Mouse (Mus musculus): ENCODE measurements around the gene Eif4a1. TPM values are rescaled to one million over a fixed set of nuclear protein-coding genes. Genes with fewer than 3 reads are reported as not detected.
A peak's percentile ranks its signal among the peaks of the same experiment; 100 is the strongest.

Gene Eif4a1
- polyA plus RNA-seq, 1 experiment from 2014 or later, result 555 TPM

GRCm38 (mm10) chr11:69695361-69696181 lies 23.3 kb upstream of the Eif4a1 start, which contains the start of the genes Tnfsf12 and Tnfsfm13:
Gene Tnfsf12 (minus strand): TSS chr11:69695849.
Gene Tnfsfm13 (minus strand): TSS chr11:69696098.
- H3K4me2 ChIP-seq (replicated peaks), result peak within 1 kb of the TSS; percentile 96
- peak within 1 kb of the TSS; percentile 40; the same call in 1 of the 2 replicates for H3K27ac ChIP-seq
- peak; percentile 56; the same call in 1 of the 2 replicates for ATAC-seq (ENCODE audit: low FRiP score)
- WGBS, result 2% methylated on average over 34 of the region's 41 CpGs
- H3K9ac ChIP-seq, result peak within 1 kb of the TSS; percentile 81
- H3K9me3 ChIP-seq (replicated peaks), result no peaks in the 10 kb centered on the region
- H3K4me3 ChIP-seq, result peak within 1 kb of the TSS; percentile 49
- peaks cover 13% of the 10 kb centered on the region for H3K4me1 ChIP-seq
- H3K36me3 ChIP-seq, result no peaks in the 10 kb centered on the region
- H3K27me3 ChIP-seq, result peaks cover 7% of the 10 kb centered on the region; the same call in 1 of the 2 replicates

GRCm38 (mm10) chr11:69695046-69695360 lies 22.8 kb upstream of the Eif4a1 start:
- peak overlapping the region; percentile 49 for H3K4me3 ChIP-seq
- no peaks in the 10 kb centered on the region for H3K9me3 ChIP-seq (replicated peaks)
- H3K27me3 ChIP-seq, result peaks cover 7% of the 10 kb centered on the region; the same call in 1 of the 2 replicates
- 0 out of 2 replicates have a peak overlapping the region, but pooled peaks have one; percentile 40 for H3K27ac ChIP-seq
- ATAC-seq (ENCODE audit: low FRiP score), result no peak
- peaks cover 13% of the 10 kb centered on the region for H3K4me1 ChIP-seq
- 23% methylated on average over 6 of the region's 6 CpGs for WGBS
- peak overlapping the region; percentile 81; the same call in 1 of the 2 replicates for H3K9ac ChIP-seq
- H3K4me2 ChIP-seq (replicated peaks), result peak overlapping the region; percentile 96
- no peaks in the 10 kb centered on the region for H3K36me3 ChIP-seq

- Histone ChIP-seq H3K4me1 (peaks cover 13% of the 10 kb centered on the region), H3K27ac (no peak overlapping the region), H3K27me3 (peaks cover 7% of the 10 kb centered on the region; the same call in 1 of the 2 replicates), H3K4me2 (replicated peaks) (no peak overlapping the region), H3K36me3 (no peaks in the 10 kb centered on the region), H3K9ac (no peak overlapping the region), H3K4me3 (no peak overlapping the region), H3K9me3 (replicated peaks) (no peaks in the 10 kb centered on the region)
- WGBS, result 63% methylated on average over 11 of the region's 11 CpGs
- no peak for ATAC-seq (ENCODE audit: low FRiP score)
These were observed 21.3 kb upstream of the Eif4a1 start for GRCm38 (mm10) chr11:69693421-69693965.

- no peak for ATAC-seq (ENCODE audit: low FRiP score)
- no peak overlapping the region for H3K27ac ChIP-seq
- H3K36me3 ChIP-seq, result no peaks in the 10 kb centered on the region
- H3K9me3 ChIP-seq (replicated peaks), result no peaks in the 10 kb centered on the region
- peaks cover 13% of the 10 kb centered on the region for H3K4me1 ChIP-seq
- H3K4me3 ChIP-seq, result no peak overlapping the region
- H3K9ac ChIP-seq, result no peak overlapping the region
- H3K4me2 ChIP-seq (replicated peaks), result no peak overlapping the region
- 90% methylated on average over 5 of the region's 6 CpGs for WGBS
- peaks cover 7% of the 10 kb centered on the region; the same call in 1 of the 2 replicates for H3K27me3 ChIP-seq
These were observed 20.6 kb upstream of the Eif4a1 start for GRCm38 (mm10) chr11:69692863-69693262.

GRCm38 (mm10) chr11:69692196-69692811 lies 20.1 kb upstream of the Eif4a1 start:
- no peak overlapping the region for H3K4me3 ChIP-seq
- H3K27me3 ChIP-seq, result peaks cover 7% of the 10 kb centered on the region; the same call in 1 of the 2 replicates
- peaks cover 13% of the 10 kb centered on the region for H3K4me1 ChIP-seq
- H3K9me3 ChIP-seq (replicated peaks), result no peaks in the 10 kb centered on the region
- WGBS, result 81% methylated on average over 9 of the region's 9 CpGs
- H3K9ac ChIP-seq, result no peak overlapping the region
- no peak overlapping the region for H3K27ac ChIP-seq
- H3K4me2 ChIP-seq (replicated peaks), result no peak overlapping the region
- ATAC-seq (ENCODE audit: low FRiP score), result no peak
- no peaks in the 10 kb centered on the region for H3K36me3 ChIP-seq

- H3K36me3 ChIP-seq, result no peaks in the 10 kb centered on the region
- no peak overlapping the region for H3K4me3 ChIP-seq
- peaks cover 7% of the 10 kb centered on the region for H3K4me1 ChIP-seq
- ATAC-seq (ENCODE audit: low FRiP score), result no peak
- no peaks in the 10 kb centered on the region for H3K9me3 ChIP-seq (replicated peaks)
- no peak overlapping the region for H3K4me2 ChIP-seq (replicated peaks)
- H3K27me3 ChIP-seq, result peaks cover 7% of the 10 kb centered on the region; the same call in 1 of the 2 replicates
- WGBS, result 92% methylated on average over 1 of the region's 1 CpGs
- no peak overlapping the region; the same call in 1 of the 2 replicates for H3K9ac ChIP-seq
- H3K27ac ChIP-seq, result no peak overlapping the region
These were observed 17.7 kb upstream of the Eif4a1 start for GRCm38 (mm10) chr11:69689891-69690290.

GRCm38 (mm10) chr11:69687061-69687460 lies 14.8 kb upstream of the Eif4a1 start:
- no peaks in the 10 kb centered on the region for H3K36me3 ChIP-seq
- H3K9ac ChIP-seq, result no peak overlapping the region
- no peak overlapping the region for H3K4me2 ChIP-seq (replicated peaks)
- H3K27ac ChIP-seq, result no peak overlapping the region
- no peak for ATAC-seq (ENCODE audit: low FRiP score)
- H3K9me3 ChIP-seq (replicated peaks), result no peaks in the 10 kb centered on the region
- no peak overlapping the region for H3K4me3 ChIP-seq
- H3K27me3 ChIP-seq, result peaks cover 4% of the 10 kb centered on the region
- peaks cover 9% of the 10 kb centered on the region; the same call in 1 of the 2 replicates for H3K4me1 ChIP-seq
- 63% methylated on average over 5 of the region's 5 CpGs for WGBS

GRCm38 (mm10) chr11:69686377-69686776 lies 14.2 kb upstream of the Eif4a1 start:
- Histone ChIP-seq H3K9me3 (replicated peaks) (no peaks in the 10 kb centered on the region), H3K9ac (no peak overlapping the region), H3K36me3 (no peaks in the 10 kb centered on the region), H3K4me3 (no peak overlapping the region), H3K27me3 (peaks cover 4% of the 10 kb centered on the region), H3K4me1 (peaks cover 9% of the 10 kb centered on the region; the same call in 1 of the 2 replicates), H3K4me2 (replicated peaks) (no peak overlapping the region), H3K27ac (no peak overlapping the region)
- 18% methylated on average over 4 of the region's 4 CpGs for WGBS
- ATAC-seq (ENCODE audit: low FRiP score), result no peak

GRCm38 (mm10) chr11:69685526-69686148 lies 13.4 kb upstream of the Eif4a1 start, which contains the start of gene Tnfsf13:
Gene Tnfsf13 (minus strand): TSS chr11:69685784.
- H3K4me1 ChIP-seq, result peaks cover 16% of the 10 kb centered on the region
- H3K9ac ChIP-seq, result no peak within 1 kb of the TSS
- no peak within 1 kb of the TSS for H3K4me2 ChIP-seq (replicated peaks)
- no peak within 1 kb of the TSS for H3K4me3 ChIP-seq
- 64% methylated on average over 10 of the region's 10 CpGs for WGBS
- H3K27me3 ChIP-seq, result peaks cover 4% of the 10 kb centered on the region
- no peaks in the 10 kb centered on the region for H3K9me3 ChIP-seq (replicated peaks)
- peak within 1 kb of the TSS; percentile 0 for H3K27ac ChIP-seq
- no peaks in the 10 kb centered on the region for H3K36me3 ChIP-seq
- ATAC-seq (ENCODE audit: low FRiP score), result no peak

- 80% methylated on average over 6 of the region's 6 CpGs for WGBS
These were observed 12.7 kb upstream of the Eif4a1 start for GRCm38 (mm10) chr11:69684936-69685335.

GRCm38 (mm10) chr11:69684128-69684745 lies 12.0 kb upstream of the Eif4a1 start:
- Histone ChIP-seq H3K27me3 (peaks cover 4% of the 10 kb centered on the region), H3K4me2 (replicated peaks) (no peak overlapping the region), H3K4me1 (peaks cover 27% of the 10 kb centered on the region), H3K27ac (no peak overlapping the region), H3K9ac (no peak overlapping the region), H3K4me3 (no peak overlapping the region), H3K36me3 (peaks cover 8% of the 10 kb centered on the region; the same call in 1 of the 2 replicates), H3K9me3 (replicated peaks) (no peaks in the 10 kb centered on the region)
- 83% methylated on average over 12 of the region's 12 CpGs for WGBS
- ATAC-seq (ENCODE audit: low FRiP score), result no peak

More at GRCm38 (mm10) chr11:69684936-69685335, 12.7 kb upstream of the Eif4a1 start:
- no peak for ATAC-seq (ENCODE audit: low FRiP score)
- Histone ChIP-seq H3K9me3 (replicated peaks) (no peaks in the 10 kb centered on the region), H3K36me3 (0 out of 2 replicates have a peak, but pooled peaks cover 4% of the 10 kb centered on the region), H3K27ac (no peak overlapping the region), H3K4me1 (peaks cover 23% of the 10 kb centered on the region), H3K27me3 (peaks cover 4% of the 10 kb centered on the region), H3K4me3 (no peak overlapping the region), H3K9ac (no peak overlapping the region), H3K4me2 (replicated peaks) (no peak overlapping the region)
